Mouse (Mus musculus) kidney, embryonic 14.5 days (tissue): ENCODE results near the gene Dhrs13. TPM values are rescaled to one million over a fixed set of nuclear protein-coding genes. Genes with fewer than 3 reads are reported as not detected.

Experiments used
- ATAC-seq: fragments of 200-750 bp; cut with Nextera tagmentation; 2 replicates; pipeline ENCODE4 v1.8.0; 2017; ENCODE audit warnings: moderate number of reproducible peaks, mild to moderate bottlenecking, moderate TSS enrichment, moderate library complexity; ENCODE audit not compliant: low FRiP score, low TSS enrichment
- H3K27ac ChIP-seq: fragments of 300-500 bp; sonication (generic); 2 replicates; pipeline ENCODE4 v1.5.1; 2014; ENCODE audit warnings: low read depth, mild to moderate bottlenecking, low read length, moderate library complexity, mixed read lengths
- H3K27me3 ChIP-seq: fragments of 300-500 bp; sonication (generic); 2 replicates; pipeline ENCODE4 v1.6.1; 2014; ENCODE audit warnings: mild to moderate bottlenecking, low read length; ENCODE audit not compliant: control insufficient read depth, insufficient read depth
- H3K36me3 ChIP-seq: fragments of 300-500 bp; sonication (generic); 2 replicates; pipeline ENCODE4 v1.6.1; 2014; ENCODE audit warnings: low read length, mixed read lengths; ENCODE audit not compliant: control insufficient read depth, insufficient read depth
- H3K4me1 ChIP-seq: fragments of 300-500 bp; sonication (generic); 2 replicates; pipeline ENCODE4 v1.6.1; 2014; ENCODE audit warnings: low read length, mixed read lengths; ENCODE audit not compliant: control insufficient read depth, insufficient read depth
- H3K4me2 ChIP-seq: fragments of 300-500 bp; sonication (generic); replicated peaks from 2 replicates; pipeline ENCODE4 v1.6.1; 2014; ENCODE audit warnings: low read depth, mild to moderate bottlenecking, low read length
- H3K4me3 ChIP-seq: fragments of 300-500 bp; sonication (generic); 2 replicates; pipeline ENCODE4 v1.5.1; 2014; ENCODE audit warnings: mild to moderate bottlenecking, low read length
- H3K9ac ChIP-seq: fragments of 300-500 bp; sonication (generic); 2 replicates; pipeline ENCODE4 v1.6.1; 2014; ENCODE audit warnings: low read depth, mild to moderate bottlenecking, low read length, moderate library complexity
- H3K9me3 ChIP-seq: fragments of 300-500 bp; sonication (generic); 2 replicates; pipeline ENCODE4 v1.6.1; 2016; ENCODE audit warnings: low read length; ENCODE audit not compliant: control insufficient read depth
- WGBS: fragments of 180-500 bp; shearing (Covaris S2); extraction: QIAGEN DNeasy Blood & Tissue Kit; methylation state at CpG from one replicate; pipeline ENCODE4 v1.1.7; 2014; 5-methylcytosine and 5-hydroxymethylcytosine counted together
- polyA plus RNA-seq: library from polyadenylated mRNA; unstranded; fragments of >200 nt; fragmentation: Nextera tagmentation; extraction: Ambion mirVana; gene quantifications from 2 replicates; pipeline ENCODE4 v1.2.1, GENCODE M21; 2014

The Dhrs13 gene
- polyA plus RNA-seq, 1 experiment from 2014 or later = 20.4 TPM

DNA sequence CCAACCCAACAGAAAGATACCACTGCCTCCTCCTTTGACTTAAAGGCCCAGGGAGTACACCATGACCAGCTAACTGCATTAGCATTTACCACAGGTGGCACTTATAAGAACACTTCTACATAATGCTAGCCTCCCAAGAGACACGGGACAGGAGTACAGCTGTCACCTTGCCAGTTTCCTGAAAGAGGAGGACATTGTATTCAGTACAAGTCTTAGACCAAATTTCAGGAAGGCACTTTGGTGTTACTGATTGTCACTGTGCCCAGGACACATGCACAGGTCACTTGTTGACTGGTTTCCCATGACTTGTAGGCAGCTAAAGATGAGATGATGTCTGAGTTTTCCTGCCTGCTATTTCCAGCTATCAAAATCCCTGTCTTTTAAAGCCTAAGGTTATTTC is 36.5 kb upstream of the Dhrs13 start:
- Histone ChIP-seq H3K36me3 (peaks cover 29% of the 10 kb centered on the region; the same call in 1 of the 2 replicates), H3K4me1 (no peaks in the 10 kb centered on the region), H3K9ac (no peak overlapping the region), H3K9me3 (no peaks in the 10 kb centered on the region), H3K4me2 (no peak overlapping the region), H3K27ac (no peak overlapping the region), H3K27me3 (no peaks in the 10 kb centered on the region), H3K4me3 (no peak overlapping the region)
- no peak for ATAC-seq
- WGBS = 91% methylated on average over 1 of the region's 1 CpGs

- peaks cover 61% of the 10 kb centered on the region for H3K36me3 ChIP-seq
- H3K27me3 ChIP-seq = no peaks in the 10 kb centered on the region
- no peaks in the 10 kb centered on the region for H3K4me1 ChIP-seq
- no peak overlapping the region for H3K4me2 ChIP-seq
- H3K27ac ChIP-seq = no peak overlapping the region
- no peaks in the 10 kb centered on the region for H3K9me3 ChIP-seq
- H3K9ac ChIP-seq = no peak overlapping the region
- 95% methylated on average over 5 of the region's 5 CpGs for WGBS
- no peak for ATAC-seq
- H3K4me3 ChIP-seq = no peak overlapping the region
These were observed 25.6 kb upstream of the Dhrs13 start for GRCm38 (mm10) chr11:78006446-78006845.

GRCm38 (mm10) chr11:78019676-78020075 is 12.4 kb upstream of the Dhrs13 start:
- no peaks in the 10 kb centered on the region for H3K27me3 ChIP-seq
- H3K4me1 ChIP-seq = no peaks in the 10 kb centered on the region
- 23% methylated on average over 4 of the region's 4 CpGs for WGBS
- no peak overlapping the region for H3K4me3 ChIP-seq
- ATAC-seq = no peak
- peaks cover 90% of the 10 kb centered on the region for H3K36me3 ChIP-seq
- H3K27ac ChIP-seq = no peak overlapping the region
- H3K9ac ChIP-seq = no peak overlapping the region
- no peaks in the 10 kb centered on the region for H3K9me3 ChIP-seq
- no peak overlapping the region for H3K4me2 ChIP-seq

DNA sequence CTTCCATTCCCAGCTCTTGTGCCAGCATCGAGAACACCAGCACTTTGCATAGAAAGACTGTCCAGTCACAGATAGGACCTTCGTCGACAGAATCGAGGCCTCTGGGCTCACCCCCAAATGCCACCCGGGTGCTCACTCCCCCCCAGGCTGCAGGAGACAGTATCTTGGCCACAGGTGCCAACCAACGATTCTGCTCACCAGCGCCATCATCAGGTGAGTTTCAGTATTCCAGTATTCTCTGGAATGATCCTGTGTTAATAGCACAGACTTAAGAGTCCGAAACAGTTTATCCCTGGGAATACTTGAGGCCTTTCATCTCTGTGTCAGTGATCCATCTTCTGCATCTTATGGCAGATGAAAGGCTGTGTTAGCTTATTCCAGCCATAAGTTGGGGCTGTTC is 8.5 kb upstream of the Dhrs13 start:
- 90% methylated on average over 8 of the region's 8 CpGs for WGBS
- no peaks in the 10 kb centered on the region for H3K27me3 ChIP-seq
- H3K9me3 ChIP-seq = no peaks in the 10 kb centered on the region
- peaks cover 89% of the 10 kb centered on the region for H3K36me3 ChIP-seq
- H3K4me3 ChIP-seq = no peak overlapping the region
- H3K4me2 ChIP-seq = no peak overlapping the region
- no peaks in the 10 kb centered on the region for H3K4me1 ChIP-seq
- no peak overlapping the region for H3K9ac ChIP-seq
- no peak for ATAC-seq
- H3K27ac ChIP-seq = no peak overlapping the region

GRCm38 (mm10) chr11:78029240-78029639 is 2.8 kb upstream of the Dhrs13 start:
- Histone ChIP-seq H3K9me3 (no peaks in the 10 kb centered on the region), H3K4me1 (peaks cover 10% of the 10 kb centered on the region), H3K4me2 (no peak overlapping the region), H3K36me3 (peaks cover 53% of the 10 kb centered on the region), H3K27ac (no peak overlapping the region), H3K27me3 (no peaks in the 10 kb centered on the region), H3K4me3 (no peak overlapping the region), H3K9ac (no peak overlapping the region)
- WGBS = 87% methylated on average over 8 of the region's 8 CpGs
- no peak for ATAC-seq

GRCm38 (mm10) chr11:78030600-78030999 is 1.5 kb upstream of the Dhrs13 start:
- 62% methylated on average over 2 of the region's 2 CpGs for whole genome bisulfite sequencing
- no peak overlapping the region for H3K27ac ChIP-seq
- no peak for ATAC-seq
- H3K9me3 ChIP-seq = no peaks in the 10 kb centered on the region
- H3K4me3 ChIP-seq = no peak overlapping the region
- H3K36me3 ChIP-seq = peaks cover 47% of the 10 kb centered on the region
- no peak overlapping the region for H3K9ac ChIP-seq
- no peak overlapping the region for H3K4me2 ChIP-seq
- no peaks in the 10 kb centered on the region for H3K27me3 ChIP-seq
- peaks cover 10% of the 10 kb centered on the region for H3K4me1 ChIP-seq

GRCm38 (mm10) chr11:78031389-78031788 is 691 bp upstream of the Dhrs13 start:
- Histone ChIP-seq H3K36me3 (peaks cover 39% of the 10 kb centered on the region), H3K9ac (no peak overlapping the region), H3K9me3 (no peaks in the 10 kb centered on the region), H3K4me3 (peak overlapping the region; percentile 62; the same call in 1 of the 2 replicates), H3K4me2 (peak overlapping the region; percentile 86), H3K27ac (no peak overlapping the region; the same call in 1 of the 2 replicates), H3K4me1 (peaks cover 10% of the 10 kb centered on the region), H3K27me3 (no peaks in the 10 kb centered on the region)
- ATAC-seq = no peak
- WGBS = 34% methylated on average over 6 of the region's 6 CpGs

DNA sequence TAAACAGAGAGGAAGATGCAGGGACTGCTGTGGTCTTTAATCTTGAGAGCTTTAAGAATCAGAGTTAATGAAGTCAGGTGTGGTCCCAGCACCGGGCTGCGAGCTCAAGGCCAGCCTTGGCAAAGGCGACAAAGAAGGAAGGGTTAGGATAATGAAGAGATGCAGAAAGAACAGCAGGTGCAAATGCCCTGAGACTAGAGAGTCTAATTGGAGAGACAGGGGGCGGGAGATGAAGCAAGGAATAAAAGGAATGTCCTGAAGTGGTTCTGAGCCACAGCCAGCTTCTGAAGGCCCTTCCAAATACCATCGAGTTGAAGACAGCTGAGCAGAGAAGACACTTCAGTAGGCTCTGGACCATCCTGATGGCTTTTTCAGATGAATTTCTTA is 722 bp downstream of the Dhrs13 start:
- peak overlapping the region; percentile 79 for H3K9ac ChIP-seq
- 11% methylated on average over 5 of the region's 5 CpGs for WGBS
- no peak for ATAC-seq
- no peak overlapping the region for H3K27ac ChIP-seq
- no peaks in the 10 kb centered on the region for H3K27me3 ChIP-seq
- no peaks in the 10 kb centered on the region for H3K9me3 ChIP-seq
- H3K4me1 ChIP-seq = peaks cover 18% of the 10 kb centered on the region
- peak overlapping the region; percentile 62 for H3K4me3 ChIP-seq
- peaks cover 28% of the 10 kb centered on the region for H3K36me3 ChIP-seq
- H3K4me2 ChIP-seq = peak overlapping the region; percentile 86

GRCm38 (mm10) chr11:78033931-78034617 is 2.0 kb downstream of the Dhrs13 start:
- Histone ChIP-seq H3K9ac (no peak overlapping the region), H3K27ac (no peak overlapping the region), H3K4me3 (no peak overlapping the region), H3K4me1 (peaks cover 18% of the 10 kb centered on the region), H3K27me3 (no peaks in the 10 kb centered on the region), H3K4me2 (no peak overlapping the region), H3K9me3 (no peaks in the 10 kb centered on the region), H3K36me3 (peaks cover 15% of the 10 kb centered on the region)
- ATAC-seq = no peak
- 93% methylated on average over 23 of the region's 23 CpGs for WGBS
